Mouse (Mus musculus) liver, embryonic 11.5 days (tissue): Measurements from ENCODE around the gene Slc39a10. TPM values are rescaled to one million over a fixed set of nuclear protein-coding genes. Genes with fewer than 3 reads are reported as not detected.

Experiments used
- ATAC-seq: fragments of 200-750 bp; cut with Nextera tagmentation; replicated peaks from 2 replicates; pipeline ENCODE4 v1.8.0; 2017; ENCODE audit warnings: moderate number of reproducible peaks, mild to moderate bottlenecking, moderate TSS enrichment, moderate library complexity; ENCODE audit not compliant: low FRiP score
- DNase-seq: peaks from one replicate; pipeline ENCODE4 v3.0.0-alpha.2; 2017; ENCODE audit warnings: low spot score
- H3K27ac ChIP-seq: fragments of 300-500 bp; sonication (generic); 2 replicates; pipeline ENCODE4 v1.5.1; 2014; ENCODE audit warnings: mild to moderate bottlenecking, low read depth, low read length, control low read depth
- H3K27me3 ChIP-seq: fragments of 300-500 bp; sonication (generic); replicated peaks from 2 replicates; pipeline ENCODE4 v1.6.1; 2014; ENCODE audit warnings: low read length, mixed read lengths; ENCODE audit not compliant: control insufficient read depth, insufficient read depth
- H3K36me3 ChIP-seq: fragments of 300-500 bp; sonication (generic); 2 replicates; pipeline ENCODE4 v1.6.1; 2014; ENCODE audit warnings: mild to moderate bottlenecking, low read length, moderate library complexity, mixed read lengths; ENCODE audit not compliant: control insufficient read depth, insufficient read depth
- H3K4me1 ChIP-seq: fragments of 300-500 bp; sonication (generic); replicated peaks from 2 replicates; pipeline ENCODE4 v1.6.1; 2014; ENCODE audit warnings: low read length, mixed read lengths; ENCODE audit not compliant: control insufficient read depth, insufficient read depth
- H3K4me2 ChIP-seq: fragments of 300-500 bp; sonication (generic); 2 replicates; pipeline ENCODE4 v1.6.1; 2014; ENCODE audit warnings: mild to moderate bottlenecking, control low read depth, moderate library complexity
- H3K4me3 ChIP-seq: fragments of 300-500 bp; sonication (generic); 2 replicates; pipeline ENCODE4 v1.5.1; 2014; ENCODE audit warnings: low read depth, low read length, control low read depth
- H3K9ac ChIP-seq: fragments of 300-500 bp; sonication (generic); 2 replicates; pipeline ENCODE4 v1.6.1; 2014; ENCODE audit warnings: low read depth, low read length, control low read depth
- H3K9me3 ChIP-seq: fragments of 300-500 bp; sonication (generic); 2 replicates; pipeline ENCODE4 v1.6.1; 2016; ENCODE audit warnings: low read length, inconsistent platforms, mixed read lengths; ENCODE audit not compliant: control insufficient read depth
- WGBS: fragments of 180-500 bp; shearing (Covaris S2); extraction: QIAGEN DNeasy Blood & Tissue Kit; methylation state at CpG from one replicate; pipeline ENCODE4 v1.1.7; 2014; 5-methylcytosine and 5-hydroxymethylcytosine counted together
- polyA plus RNA-seq: library from polyadenylated mRNA; unstranded; fragments of >200 nt; fragmentation: Nextera tagmentation; extraction: Ambion mirVana; gene quantifications from 2 replicates; pipeline ENCODE4 v1.2.1, GENCODE M21; 2014

Gene Slc39a10
- polyA plus RNA-seq, 1 experiment from 2014 or later: 21.9 TPM

DNA sequence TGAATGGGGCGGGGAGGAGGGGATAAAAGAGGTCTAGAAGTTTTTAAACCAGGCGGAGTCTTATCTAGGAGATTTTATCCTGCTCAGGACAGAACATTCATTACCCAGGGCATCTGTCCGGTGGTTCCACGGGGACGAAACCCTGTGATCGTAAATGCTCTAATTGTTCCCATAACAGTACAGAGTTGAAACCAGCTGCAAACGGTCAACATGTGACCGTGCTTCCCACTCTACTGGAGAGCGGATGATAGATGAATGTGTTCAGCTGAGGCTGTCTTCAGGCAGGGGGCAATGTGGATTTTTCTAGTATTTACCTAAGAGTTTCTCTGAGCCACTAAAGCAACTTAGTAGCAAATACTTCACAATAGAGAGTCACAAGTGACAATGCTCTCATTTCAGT lies 6.6 kb downstream of the Slc39a10 start:
- no peaks in the 10 kb centered on the region for H3K36me3 ChIP-seq
- no peaks in the 10 kb centered on the region for H3K27me3 ChIP-seq
- H3K4me2 ChIP-seq: no peak overlapping the region
- H3K27ac ChIP-seq: no peak overlapping the region
- 42% methylated on average over 9 of the region's 9 CpGs for WGBS
- no peak overlapping the region for H3K9ac ChIP-seq
- H3K4me3 ChIP-seq: no peak overlapping the region
- no peak for DNase-seq
- no peak for ATAC-seq
- H3K4me1 ChIP-seq: no peaks in the 10 kb centered on the region; the same call in 1 of the 2 replicates
- H3K9me3 ChIP-seq: no peaks in the 10 kb centered on the region

- no peaks in the 10 kb centered on the region for H3K27me3 ChIP-seq
- H3K4me1 ChIP-seq: no peaks in the 10 kb centered on the region; the same call in 1 of the 2 replicates
- no peaks in the 10 kb centered on the region for H3K9me3 ChIP-seq
- DNase-seq (no peak), ATAC-seq (no peak)
- 5% methylated on average over 3 of the region's 3 CpGs for WGBS
- H3K36me3 ChIP-seq: no peaks in the 10 kb centered on the region
- H3K27ac ChIP-seq: no peak overlapping the region
- no peak overlapping the region for H3K4me2 ChIP-seq
- H3K4me3 ChIP-seq: no peak overlapping the region
- no peak overlapping the region for H3K9ac ChIP-seq
Observed at GRCm38 (mm10) chr1:46885231-46885630, 7.4 kb downstream of the Slc39a10 start.

DNA sequence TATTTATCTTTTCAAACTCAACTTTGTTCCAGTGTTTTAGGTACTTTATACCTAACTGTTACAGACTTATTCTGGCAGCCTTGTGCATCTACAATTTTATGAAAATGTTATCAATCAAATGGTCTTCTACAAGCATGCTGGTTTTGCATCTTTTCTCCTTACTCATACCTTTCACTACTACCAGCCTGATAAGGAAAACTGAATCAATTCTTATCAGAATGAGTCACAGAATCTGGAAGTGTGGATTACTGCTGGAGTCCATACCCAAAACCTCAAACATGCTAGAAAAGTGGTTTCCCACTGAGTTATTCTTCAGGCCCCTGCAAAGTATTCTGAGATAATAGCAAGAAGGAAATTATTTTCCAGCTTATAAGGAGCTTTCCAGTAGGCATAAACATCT lies 12.7 kb downstream of the Slc39a10 start:
- no peak overlapping the region for H3K27ac ChIP-seq
- H3K9ac ChIP-seq: no peak overlapping the region
- ATAC-seq (no peak), DNase-seq (no peak)
- no peaks in the 10 kb centered on the region for H3K9me3 ChIP-seq
- no peaks in the 10 kb centered on the region for H3K36me3 ChIP-seq
- no peaks in the 10 kb centered on the region for H3K27me3 ChIP-seq
- H3K4me2 ChIP-seq: no peak overlapping the region
- H3K4me1 ChIP-seq: no peaks in the 10 kb centered on the region
- H3K4me3 ChIP-seq: no peak overlapping the region

DNA sequence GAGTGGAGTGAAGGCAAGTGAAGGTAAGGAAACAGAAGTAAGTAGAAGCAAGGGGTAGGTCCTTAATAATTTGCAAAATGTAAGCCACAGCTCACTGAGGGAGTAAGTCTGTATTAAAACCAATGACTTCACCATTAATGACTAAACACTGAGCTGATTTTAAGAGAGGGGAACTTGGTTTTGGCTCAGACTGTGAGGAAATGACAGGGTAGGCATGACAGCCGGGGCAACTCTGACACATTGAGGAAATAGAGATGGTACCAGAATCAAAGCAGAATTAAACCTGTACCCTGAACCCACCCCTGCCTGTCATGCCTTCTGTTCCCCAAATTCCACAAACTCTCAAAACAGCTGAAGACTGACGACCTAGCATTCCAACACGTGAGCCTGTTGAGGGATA lies 18.9 kb downstream of the Slc39a10 start:
- 54% methylated on average over 3 of the region's 3 CpGs for WGBS
- ATAC-seq: no peak

DNA sequence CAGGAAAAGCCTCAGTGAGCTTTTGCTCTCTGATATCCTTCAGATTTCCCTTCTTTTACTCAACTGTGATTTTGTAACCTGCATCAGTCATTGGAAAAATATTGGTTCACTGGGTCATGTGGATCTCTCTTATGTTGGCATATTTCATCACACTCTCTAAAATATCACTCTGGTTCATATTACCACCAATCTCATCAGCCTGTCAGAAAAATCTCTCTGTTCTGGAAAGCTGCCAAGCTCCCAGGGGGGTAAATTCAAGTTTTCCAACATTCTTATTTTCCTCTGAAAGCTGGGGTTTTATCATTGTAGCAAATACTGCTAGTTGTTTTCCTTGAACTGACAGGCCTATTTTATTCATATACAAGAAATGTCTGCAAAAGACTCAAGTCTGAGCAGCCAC lies 22.9 kb downstream of the Slc39a10 start:
- H3K27me3 ChIP-seq: no peaks in the 10 kb centered on the region
- no peaks in the 10 kb centered on the region for H3K4me1 ChIP-seq
- H3K9ac ChIP-seq: no peak overlapping the region
- H3K27ac ChIP-seq: no peak overlapping the region
- DNase-seq: no peak
- H3K9me3 ChIP-seq: no peaks in the 10 kb centered on the region
- no peak for ATAC-seq
- H3K4me2 ChIP-seq: no peak overlapping the region
- no peaks in the 10 kb centered on the region for H3K36me3 ChIP-seq
- H3K4me3 ChIP-seq: no peak overlapping the region

More for the DNA sequence above, 18.9 kb downstream of the Slc39a10 start:
- no peak overlapping the region for H3K9ac ChIP-seq
- H3K27ac ChIP-seq: no peak overlapping the region
- no peaks in the 10 kb centered on the region for H3K27me3 ChIP-seq
- H3K4me1 ChIP-seq: no peaks in the 10 kb centered on the region
- no peak overlapping the region for H3K4me2 ChIP-seq
- H3K9me3 ChIP-seq: no peaks in the 10 kb centered on the region
- DNase-seq: no peak
- no peak overlapping the region for H3K4me3 ChIP-seq
- H3K36me3 ChIP-seq: no peaks in the 10 kb centered on the region

DNA sequence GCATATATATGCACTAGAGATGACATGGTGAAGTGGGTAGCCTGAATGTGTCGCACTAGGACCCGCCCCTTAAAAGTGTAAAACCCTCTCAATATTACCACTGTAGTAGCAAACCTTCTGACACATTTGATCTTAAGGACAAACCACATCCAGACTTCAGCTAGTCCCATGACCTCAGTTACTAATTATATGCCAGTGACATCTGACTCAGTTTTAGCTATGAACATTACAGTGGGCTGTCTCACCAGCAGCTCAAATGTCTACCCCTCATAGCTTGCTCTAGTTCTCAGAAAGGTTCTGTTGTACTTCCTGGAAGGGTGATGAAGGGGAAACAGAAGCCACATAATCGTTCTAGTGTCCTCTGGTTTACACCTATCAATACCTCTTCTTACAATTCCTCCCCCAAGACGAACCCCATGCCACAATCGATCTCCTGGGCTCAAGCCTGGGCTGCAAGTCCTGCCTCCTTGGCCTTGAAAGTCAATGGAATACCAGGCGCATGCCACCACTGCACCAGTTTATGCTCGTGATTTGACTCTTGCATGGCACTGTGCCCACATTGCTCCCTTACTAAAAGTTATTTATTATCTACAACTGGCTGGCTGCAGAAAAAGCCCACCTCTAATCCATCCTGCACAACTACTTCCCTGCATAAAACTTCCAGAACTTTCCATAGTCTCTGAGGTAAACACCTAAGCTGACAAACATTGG lies 28.3 kb downstream of the Slc39a10 start:
- 78% methylated on average over 7 of the region's 7 CpGs for WGBS
- no peak for DNase-seq
- no peak for ATAC-seq
- Histone ChIP-seq H3K4me1 (no peaks in the 10 kb centered on the region), H3K27me3 (no peaks in the 10 kb centered on the region), H3K9me3 (no peaks in the 10 kb centered on the region), H3K36me3 (no peaks in the 10 kb centered on the region), H3K4me2 (no peak overlapping the region), H3K4me3 (no peak overlapping the region), H3K27ac (no peak overlapping the region), H3K9ac (no peak overlapping the region)

GRCm38 (mm10) chr1:46863434-46863833 lies 29.2 kb downstream of the Slc39a10 start:
- no peak overlapping the region for H3K9ac ChIP-seq
- H3K27me3 ChIP-seq: no peaks in the 10 kb centered on the region
- no peaks in the 10 kb centered on the region for H3K9me3 ChIP-seq
- WGBS: 83% methylated on average over 2 of the region's 2 CpGs
- ATAC-seq (no peak), DNase-seq (no peak)
- H3K4me3 ChIP-seq: no peak overlapping the region
- no peaks in the 10 kb centered on the region for H3K36me3 ChIP-seq
- no peaks in the 10 kb centered on the region for H3K4me1 ChIP-seq
- H3K27ac ChIP-seq: no peak overlapping the region
- no peak overlapping the region for H3K4me2 ChIP-seq

GRCm38 (mm10) chr1:46860082-46860481 lies 32.6 kb downstream of the Slc39a10 start:
- Histone ChIP-seq H3K27ac (no peak overlapping the region), H3K27me3 (no peaks in the 10 kb centered on the region), H3K4me1 (no peaks in the 10 kb centered on the region), H3K4me2 (no peak overlapping the region), H3K36me3 (no peaks in the 10 kb centered on the region), H3K4me3 (no peak overlapping the region), H3K9ac (no peak overlapping the region), H3K9me3 (no peaks in the 10 kb centered on the region)
- ATAC-seq (no peak), DNase-seq (no peak)
- WGBS: 37% methylated on average over 1 of the region's 1 CpGs

GRCm38 (mm10) chr1:46858579-46858978 lies 34.1 kb downstream of the Slc39a10 start:
- 79% methylated on average over 5 of the region's 5 CpGs for WGBS
- H3K4me3 ChIP-seq: no peak overlapping the region
- H3K27me3 ChIP-seq: no peaks in the 10 kb centered on the region

More at GRCm38 (mm10) chr1:46858579-46858978, 34.1 kb downstream of the Slc39a10 start:
- H3K4me2 ChIP-seq: no peak overlapping the region
- H3K27ac ChIP-seq: no peak overlapping the region
- DNase-seq (no peak), ATAC-seq (no peak)
- H3K4me1 ChIP-seq: no peaks in the 10 kb centered on the region
- H3K9ac ChIP-seq: no peak overlapping the region
- H3K36me3 ChIP-seq: no peaks in the 10 kb centered on the region
- no peaks in the 10 kb centered on the region for H3K9me3 ChIP-seq
